Comparison of ENCODE assay signal across 13 mouse cellular contexts in the genomic region with DNA sequence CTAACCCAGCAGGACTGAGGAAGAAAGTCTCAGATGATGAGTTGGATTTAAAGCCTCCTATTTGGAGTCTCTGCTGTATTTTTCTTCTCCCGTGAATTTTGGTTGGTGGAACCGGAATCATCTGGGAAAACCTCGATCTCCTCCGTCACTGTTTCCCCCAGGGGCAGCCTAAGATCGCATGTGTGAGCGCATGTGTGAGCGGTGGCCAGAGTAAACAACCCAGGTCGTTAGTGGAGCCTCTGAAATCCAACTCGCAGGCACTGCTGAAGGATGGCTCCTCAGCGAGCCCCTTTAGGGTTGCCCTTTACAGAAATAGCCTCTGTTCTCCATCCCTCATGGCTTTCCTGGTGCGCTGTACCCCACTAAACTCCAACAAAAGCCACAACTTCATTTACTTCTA. TPM values are rescaled to one million over a fixed set of nuclear protein-coding genes. Genes with fewer than 3 reads are reported as not detected.
DNase-seq lines count a peak whose midpoint lies in the region; ATAC-seq and TF ChIP-seq lines count a peak whose summit lies in the region.
"Had no signal": no experiment of that assay in that cellular context is flagged by ENCODE, and none has a peak within 500 bp of the region (broad histone marks: within the 10 kb centered on the region; RNA-seq: fewer than 3 reads in every experiment).

No protein-coding gene starts in this region.

- 32% methylated on average over 11 of the region's 11 CpGs for WGBS in lung, embryonic 16.5 days
- 30% methylated on average over 11 of the region's 11 CpGs for WGBS in stomach, embryonic 15.5 days
- WGBS in forebrain, postnatal 0 days: 61% methylated on average over 11 of the region's 11 CpGs

- H3K9me3 ChIP-seq in lung, embryonic 16.5 days (ENCODE audit: control insufficient read depth, low read length): peaks cover 9% of the 10 kb centered on the region
- no peaks in the 10 kb centered on the region for H3K9me3 ChIP-seq in stomach, embryonic 15.5 days
- no peaks in the 10 kb centered on the region for H3K9me3 ChIP-seq in forebrain, postnatal 0 days (ENCODE audit: low read length)
- H3K9me3 ChIP-seq: embryonic facial prominence, embryonic 13.5 days; liver, embryonic 15.5 days had no signal

- DNase-seq in embryo, embryonic 10 days (ENCODE audit: low spot score): peak; percentile 25
- DNase-seq in embryo, embryonic 9.5 days (ENCODE audit: extremely low spot score): no peak
- no peak for DNase-seq in lung, postnatal 25 days (ENCODE audit: low spot score)
- DNase-seq in heart, postnatal 25 days (ENCODE audit: low spot score): peak; percentile 10
- DNase-seq in forebrain, postnatal 0 days: no peak
- DNase-seq in frontal cortex, postnatal 14 days (ENCODE audit: low spot score in 2 of 2): no peak
- DNase-seq: cerebellum, adult 18-20 months; thymus, postnatal 36 days had no signal

- H3K27ac ChIP-seq in lung, embryonic 16.5 days (ENCODE audit: low read length): no peak overlapping the region
- no peak overlapping the region for H3K27ac ChIP-seq in stomach, embryonic 15.5 days
- H3K27ac ChIP-seq in forebrain, postnatal 0 days (ENCODE audit: low read depth, low read length): no peak overlapping the region
- H3K27ac ChIP-seq: embryonic facial prominence, embryonic 13.5 days; left cerebral cortex, adult 2 months; liver, embryonic 15.5 days had no signal

- H3K36me3 ChIP-seq in lung, embryonic 16.5 days (ENCODE audit: control insufficient read depth, insufficient read depth, low read length): peaks cover 12% of the 10 kb centered on the region
- H3K36me3 ChIP-seq in stomach, embryonic 15.5 days: no peaks in the 10 kb centered on the region
- no peaks in the 10 kb centered on the region for H3K36me3 ChIP-seq in forebrain, postnatal 0 days (ENCODE audit: insufficient read depth)
- H3K36me3 ChIP-seq: embryonic facial prominence, embryonic 13.5 days had no signal

- no peak overlapping the region for H3K4me3 ChIP-seq in lung, embryonic 16.5 days (ENCODE audit: low read length)
- H3K4me3 ChIP-seq in stomach, embryonic 15.5 days (replicated peaks): no peak overlapping the region
- H3K4me3 ChIP-seq in forebrain, postnatal 0 days (ENCODE audit: low read depth, low read length): no peak overlapping the region
- H3K4me3 ChIP-seq: embryonic facial prominence, embryonic 13.5 days; left cerebral cortex, adult 2 months; liver, embryonic 15.5 days had no signal

- H3K4me1 ChIP-seq in lung, embryonic 16.5 days (replicated peaks; ENCODE audit: control insufficient read depth, insufficient read depth, low read length): peaks cover 11% of the 10 kb centered on the region
- 0 out of 2 replicates have a peak, but pooled peaks cover 3% of the 10 kb centered on the region for H3K4me1 ChIP-seq in stomach, embryonic 15.5 days
- H3K4me1 ChIP-seq in forebrain, postnatal 0 days (ENCODE audit: insufficient read depth): no peaks in the 10 kb centered on the region
- H3K4me1 ChIP-seq: embryonic facial prominence, embryonic 13.5 days; liver, embryonic 15.5 days had no signal

- intact Hi-C loops in heart, postnatal 25 days (cut with DNase I): no loop called here

- 0 out of 2 replicates have a peak, but pooled peaks have one; percentile 24 for ATAC-seq in lung, embryonic 16.5 days (ENCODE audit: low read depth)
- no peak for ATAC-seq in stomach, embryonic 15.5 days (ENCODE audit: insufficient read depth, low FRiP score, low read depth)
- no peak for ATAC-seq in forebrain, postnatal 0 days

- H3K27me3 ChIP-seq in lung, embryonic 16.5 days (ENCODE audit: control insufficient read depth, insufficient read depth, low read depth, low read length): no peaks in the 10 kb centered on the region
- no peaks in the 10 kb centered on the region for H3K27me3 ChIP-seq in stomach, embryonic 15.5 days (replicated peaks)
- no peaks in the 10 kb centered on the region for H3K27me3 ChIP-seq in forebrain, postnatal 0 days (ENCODE audit: insufficient read depth, low read length)
- H3K27me3 ChIP-seq: embryonic facial prominence, embryonic 13.5 days; liver, embryonic 15.5 days had no signal

- H3K9ac ChIP-seq in lung, embryonic 16.5 days (ENCODE audit: low read length): no peak overlapping the region
- H3K9ac ChIP-seq in stomach, embryonic 15.5 days: no peak overlapping the region
- no peak overlapping the region for H3K9ac ChIP-seq in forebrain, postnatal 0 days
- H3K9ac ChIP-seq: embryonic facial prominence, embryonic 13.5 days; liver, embryonic 15.5 days had no signal

- H3K4me2 ChIP-seq in lung, embryonic 16.5 days (ENCODE audit: low read depth, low read length): 0 out of 2 replicates have a peak overlapping the region, but pooled peaks have one; percentile 9
- 0 out of 2 replicates have a peak overlapping the region, but pooled peaks have one; percentile 0 for H3K4me2 ChIP-seq in stomach, embryonic 15.5 days
- H3K4me2 ChIP-seq in forebrain, postnatal 0 days (ENCODE audit: low read depth): no peak overlapping the region
- H3K4me2 ChIP-seq: embryonic facial prominence, embryonic 13.5 days; liver, embryonic 15.5 days had no signal

- TF ChIP-seq CTCF in forebrain, postnatal 0 days (IDR thresholded peaks at IDR 0.05; ENCODE audit: low read depth): no peak

RNA-seq across cellular contexts. Expression of a gene that starts 37.2 kb away (rescaled TPM):
- 38.9 and 41.5 TPM in 2 replicates for polyA plus RNA-seq in lung, embryonic 16.5 days (2015; fragmentation: Nextera tagmentation; extraction: Ambion mirVana)
- 10 to 100 TPM; 17.0 to 20.2 TPM for total RNA-seq in heart, postnatal 25 days (2021)
- 28.9 and 33.3 TPM in 2 replicates for polyA plus RNA-seq in stomach, embryonic 15.5 days (2015; fragmentation: Nextera tagmentation; extraction: Ambion mirVana)
- 20.5 and 22.2 TPM in 2 replicates for total RNA-seq in forebrain, postnatal 0 days (2014; rRNA removed)
- polyA plus RNA-seq in forebrain, postnatal 0 days (2015; fragmentation: Nextera tagmentation; extraction: Ambion mirVana): 5.7 and 5.9 TPM in 2 replicates

Comparison
In these comparisons a context has a peak if more than half of its experiments do, and no peak if none do; other contexts are left out.
1. DNase-seq: peak in embryo, embryonic 10 days (single experiment) and heart, postnatal 25 days (single experiment); none in embryo, embryonic 9.5 days (single experiment), lung, postnatal 25 days (single experiment), forebrain, postnatal 0 days (single experiment) and frontal cortex, postnatal 14 days (0 of 2).